Mouse (Mus musculus) heart, embryonic 16.5 days (tissue): ENCODE measurements around the gene Gm12166. TPM values are rescaled to one million over a fixed set of nuclear protein-coding genes. Genes with fewer than 3 reads are reported as not detected.

Experiments used
- ATAC-seq: fragments of 200-750 bp; cut with Nextera tagmentation; replicated peaks from 2 replicates; pipeline ENCODE4 v1.8.0; 2017; ENCODE audit warnings: moderate number of reproducible peaks; ENCODE audit not compliant: insufficient read depth, low FRiP score; ENCODE audit errors: extremely low read depth
- H3K27ac ChIP-seq: fragments of 300-500 bp; sonication (generic); 2 replicates; pipeline ENCODE4 v1.5.1; 2014; ENCODE audit warnings: mild to moderate bottlenecking, low read length, control low read depth, moderate library complexity
- H3K27me3 ChIP-seq: fragments of 300-500 bp; sonication (generic); 2 replicates; pipeline ENCODE4 v1.6.1; 2014; ENCODE audit warnings: low read length, mixed read lengths; ENCODE audit not compliant: control insufficient read depth, insufficient read depth
- H3K36me3 ChIP-seq: fragments of 300-500 bp; sonication (generic); 2 replicates; pipeline ENCODE4 v1.6.1; 2014; ENCODE audit not compliant: control insufficient read depth, insufficient read depth
- H3K4me1 ChIP-seq: fragments of 300-500 bp; sonication (generic); 2 replicates; pipeline ENCODE4 v1.6.1; 2014; ENCODE audit warnings: low read length, mixed read lengths; ENCODE audit not compliant: control insufficient read depth, insufficient read depth
- H3K4me2 ChIP-seq: fragments of 300-500 bp; sonication (generic); 2 replicates; pipeline ENCODE4 v1.6.1; 2014; ENCODE audit warnings: low read depth, mild to moderate bottlenecking, control low read depth, low read length
- H3K4me3 ChIP-seq: fragments of 300-500 bp; sonication (generic); 2 replicates; pipeline ENCODE4 v1.5.1; 2014; ENCODE audit warnings: mild to moderate bottlenecking, control low read depth, low read length
- H3K9ac ChIP-seq: fragments of 300-500 bp; sonication (generic); 2 replicates; pipeline ENCODE4 v1.6.1; 2014; ENCODE audit warnings: low read length, control low read depth
- H3K9me3 ChIP-seq: fragments of 300-500 bp; sonication (generic); replicated peaks from 2 replicates; pipeline ENCODE4 v1.6.1; 2016; ENCODE audit warnings: low read length; ENCODE audit not compliant: control insufficient read depth
- WGBS: fragments of 180-500 bp; shearing (Covaris S2); extraction: QIAGEN DNeasy Blood & Tissue Kit; methylation state at CpG from one replicate; pipeline ENCODE4 v1.1.7; 2014; 5-methylcytosine and 5-hydroxymethylcytosine counted together
- polyA plus RNA-seq: library from polyadenylated mRNA; unstranded; fragments of >200 nt; fragmentation: Nextera tagmentation; extraction: Ambion mirVana; gene quantifications from 2 replicates; pipeline ENCODE4 v1.2.1, GENCODE M21; 2015

Gene Gm12166
- polyA plus RNA-seq, 1 experiment from 2014 or later = 10.7 TPM

GRCm38 (mm10) chr11:46068756-46069407, 16.8 kb upstream of the Gm12166 start:
- no peaks in the 10 kb centered on the region for H3K27me3 ChIP-seq
- H3K9me3 ChIP-seq = no peaks in the 10 kb centered on the region
- peak overlapping the region; percentile 96 for H3K27ac ChIP-seq
- H3K36me3 ChIP-seq = no peaks in the 10 kb centered on the region; the same call in 1 of the 2 replicates
- peak overlapping the region; percentile 65 for H3K9ac ChIP-seq
- WGBS = 17% methylated on average over 12 of the region's 12 CpGs
- no peak; the same call in 1 of the 2 replicates for ATAC-seq
- H3K4me3 ChIP-seq = no peak overlapping the region
- peaks cover 87% of the 10 kb centered on the region for H3K4me1 ChIP-seq
- H3K4me2 ChIP-seq = no peak overlapping the region

DNA sequence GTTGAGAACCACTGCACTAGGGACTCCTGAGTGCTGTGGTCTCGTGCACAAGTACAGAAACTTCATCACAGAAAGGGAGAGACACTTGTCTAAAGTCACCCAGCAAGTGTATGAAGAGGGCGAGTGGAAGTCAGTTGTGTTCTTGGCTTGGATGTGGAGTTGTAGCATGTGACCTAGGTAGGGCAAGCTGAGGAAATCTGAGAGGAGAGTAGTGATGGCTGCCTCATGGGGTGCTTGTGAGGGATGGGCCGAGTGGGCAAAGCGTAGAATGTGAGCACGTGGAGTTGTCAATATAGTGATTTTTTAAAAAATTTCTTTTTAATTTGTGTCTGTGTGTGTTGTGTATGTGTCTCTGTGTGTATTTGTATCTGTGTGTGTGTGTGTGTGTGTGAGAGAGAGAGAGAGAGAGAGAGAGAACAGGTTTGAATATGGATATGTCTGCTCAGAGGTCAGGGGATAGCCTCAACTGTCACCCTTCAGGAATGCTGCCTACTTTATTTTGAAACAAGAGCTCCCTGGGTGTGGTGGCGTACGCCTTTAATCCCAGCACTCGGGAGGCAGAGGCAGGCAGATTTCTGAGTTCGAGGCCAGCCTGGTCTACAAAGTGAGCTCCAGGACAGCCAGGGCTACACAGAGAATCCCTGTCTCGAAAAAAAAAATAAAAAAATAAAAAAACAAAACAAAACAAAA, 15.4 kb upstream of the Gm12166 start:
- WGBS = 86% methylated on average over 10 of the region's 10 CpGs
- ATAC-seq = no peak
- no peaks in the 10 kb centered on the region; the same call in 1 of the 2 replicates for H3K36me3 ChIP-seq
- no peaks in the 10 kb centered on the region for H3K27me3 ChIP-seq
- no peak overlapping the region for H3K9ac ChIP-seq
- peaks cover 88% of the 10 kb centered on the region for H3K4me1 ChIP-seq
- no peak overlapping the region for H3K4me2 ChIP-seq
- peak overlapping the region; percentile 47 for H3K27ac ChIP-seq
- no peak overlapping the region for H3K4me3 ChIP-seq
- no peaks in the 10 kb centered on the region for H3K9me3 ChIP-seq

DNA sequence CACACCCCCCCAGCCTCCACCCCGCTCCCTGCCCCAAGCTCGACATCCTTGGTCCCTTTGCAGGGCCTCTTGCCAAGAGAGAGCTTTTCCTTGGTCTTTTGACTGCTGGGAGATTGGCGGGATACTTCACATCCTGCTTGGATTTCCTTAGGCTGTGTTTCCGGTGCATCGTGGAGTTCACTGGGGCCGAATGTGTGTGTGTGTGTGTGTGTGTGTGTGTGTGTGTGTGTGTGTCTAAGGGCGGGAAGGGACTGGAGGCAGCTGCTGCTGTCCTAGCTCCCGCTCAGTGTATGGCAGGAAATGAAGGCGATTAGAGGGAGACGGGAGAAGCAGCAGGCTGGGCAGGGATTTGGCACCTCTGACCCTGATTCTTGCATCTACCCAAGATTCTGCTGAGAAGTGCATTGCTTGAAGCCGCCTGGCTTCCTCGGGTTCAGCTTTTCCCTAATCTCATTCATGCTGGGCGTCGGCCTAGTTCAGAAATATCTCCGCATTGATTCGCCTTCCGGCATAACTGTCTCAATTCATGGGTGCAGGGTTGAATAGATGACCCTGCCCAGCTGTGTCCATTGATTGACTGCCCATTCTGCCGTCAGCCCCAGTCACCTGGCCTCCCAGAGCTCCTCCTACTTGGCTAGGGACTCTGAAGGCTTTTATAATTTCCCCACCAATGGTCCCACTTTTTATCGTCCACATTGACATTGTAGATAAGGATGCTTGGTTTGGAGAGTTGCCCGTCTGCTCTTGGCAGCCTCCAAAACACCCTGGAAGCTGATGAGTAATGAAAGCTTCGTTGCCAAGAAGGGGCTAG, 13.3 kb upstream of the Gm12166 start:
- Histone ChIP-seq H3K4me3 (no peak overlapping the region), H3K4me1 (peaks cover 78% of the 10 kb centered on the region), H3K9me3 (no peaks in the 10 kb centered on the region), H3K27me3 (no peaks in the 10 kb centered on the region), H3K36me3 (peaks cover 5% of the 10 kb centered on the region), H3K4me2 (peak overlapping the region; percentile 3; the same call in 1 of the 2 replicates), H3K27ac (peak overlapping the region; percentile 92), H3K9ac (peak overlapping the region; percentile 22; the same call in 1 of the 2 replicates)
- ATAC-seq = peak; percentile 73
- 17% methylated on average over 21 of the region's 21 CpGs for WGBS

DNA sequence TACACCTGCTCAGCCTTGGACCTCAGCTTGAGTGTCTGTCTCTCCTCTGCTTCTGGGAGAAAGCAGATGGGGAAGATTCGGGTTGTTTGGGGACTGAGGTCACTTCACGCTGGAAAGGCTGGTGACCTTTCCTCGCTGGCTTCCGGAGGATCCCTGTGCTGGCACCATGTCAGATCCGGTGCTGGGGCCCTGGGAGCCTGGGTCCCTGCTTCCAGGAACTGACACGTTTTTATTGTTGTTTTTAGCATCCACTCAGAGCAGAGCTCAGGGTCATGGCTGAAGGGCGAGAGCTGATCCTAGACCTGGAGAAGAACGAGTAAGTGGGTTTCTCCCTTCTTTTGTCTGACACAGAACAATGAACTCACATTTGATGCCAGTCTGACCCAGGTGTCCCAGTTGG, 12.6 kb upstream of the Gm12166 start:
- no peaks in the 10 kb centered on the region for H3K27me3 ChIP-seq
- no peak overlapping the region for H3K4me3 ChIP-seq
- H3K9me3 ChIP-seq = no peaks in the 10 kb centered on the region
- H3K4me1 ChIP-seq = peaks cover 72% of the 10 kb centered on the region
- peak overlapping the region; percentile 22 for H3K9ac ChIP-seq
- peak; percentile 1; the same call in 1 of the 2 replicates for ATAC-seq
- 38% methylated on average over 8 of the region's 8 CpGs for WGBS
- peaks cover 5% of the 10 kb centered on the region for H3K36me3 ChIP-seq
- H3K4me2 ChIP-seq = peak overlapping the region; percentile 3; the same call in 1 of the 2 replicates
- peak overlapping the region; percentile 92 for H3K27ac ChIP-seq

GRCm38 (mm10) chr11:46062993-46063731, 11.0 kb upstream of the Gm12166 start:
- no peak overlapping the region for H3K4me3 ChIP-seq
- H3K27ac ChIP-seq = peak overlapping the region; percentile 88
- no peaks in the 10 kb centered on the region for H3K9me3 ChIP-seq
- ATAC-seq = no peak; the same call in 1 of the 2 replicates
- peaks cover 66% of the 10 kb centered on the region for H3K4me1 ChIP-seq
- H3K4me2 ChIP-seq = peak overlapping the region; percentile 19; the same call in 1 of the 2 replicates
- peaks cover 5% of the 10 kb centered on the region; the same call in 1 of the 2 replicates for H3K36me3 ChIP-seq
- peak overlapping the region; percentile 54 for H3K9ac ChIP-seq
- 22% methylated on average over 9 of the region's 9 CpGs for WGBS
- no peaks in the 10 kb centered on the region for H3K27me3 ChIP-seq

- no peak overlapping the region for H3K4me3 ChIP-seq
- H3K27me3 ChIP-seq = no peaks in the 10 kb centered on the region
- peaks cover 5% of the 10 kb centered on the region; the same call in 1 of the 2 replicates for H3K36me3 ChIP-seq
- H3K27ac ChIP-seq = peak overlapping the region; percentile 88
- WGBS = 52% methylated on average over 4 of the region's 4 CpGs
- peak overlapping the region; percentile 3; the same call in 1 of the 2 replicates for H3K4me2 ChIP-seq
- peaks cover 65% of the 10 kb centered on the region for H3K4me1 ChIP-seq
- no peaks in the 10 kb centered on the region for H3K9me3 ChIP-seq
- no peak for ATAC-seq
- H3K9ac ChIP-seq = peak overlapping the region; percentile 54
These were observed 10.4 kb upstream of the Gm12166 start for GRCm38 (mm10) chr11:46062569-46062968.

DNA sequence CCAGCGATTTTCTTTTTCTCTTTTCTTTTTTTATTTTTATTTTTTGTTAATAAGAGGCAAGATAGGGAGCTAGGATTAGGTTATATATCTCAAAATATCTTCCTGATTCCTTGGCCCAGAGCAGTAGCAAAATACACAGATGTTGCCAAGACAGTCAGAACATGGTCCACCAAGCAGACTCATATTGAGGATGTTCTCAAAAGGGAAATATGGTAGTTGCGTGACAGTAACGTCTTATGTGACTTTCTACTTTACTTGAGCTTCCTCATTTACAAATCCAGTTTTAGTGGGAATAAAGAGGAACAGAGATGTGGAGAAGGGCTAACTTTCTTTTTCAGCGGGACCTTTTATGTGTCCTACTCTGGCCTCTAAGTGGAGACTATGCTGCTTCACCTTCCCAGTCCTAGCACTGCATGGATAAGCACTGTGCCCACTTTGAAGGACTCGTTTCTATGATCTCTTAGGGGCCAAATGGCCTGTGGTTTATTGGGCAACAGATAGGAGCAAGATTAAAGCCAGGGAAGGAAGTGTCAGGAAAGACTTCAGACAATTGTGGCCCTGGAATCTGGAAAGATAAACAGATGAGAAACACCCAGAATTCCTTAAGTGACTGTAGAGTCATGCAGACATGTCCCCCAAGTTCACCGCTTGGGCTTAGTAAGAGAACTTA, 9.8 kb upstream of the Gm12166 start:
- Histone ChIP-seq H3K9me3 (no peaks in the 10 kb centered on the region), H3K4me2 (no peak overlapping the region), H3K4me1 (peaks cover 59% of the 10 kb centered on the region), H3K27me3 (no peaks in the 10 kb centered on the region), H3K36me3 (peaks cover 5% of the 10 kb centered on the region; the same call in 1 of the 2 replicates), H3K27ac (peak overlapping the region; percentile 65), H3K4me3 (no peak overlapping the region), H3K9ac (peak overlapping the region; percentile 30; the same call in 1 of the 2 replicates)
- 59% methylated on average over 6 of the region's 6 CpGs for WGBS
- no peak for ATAC-seq

GRCm38 (mm10) chr11:46060651-46061020, 8.5 kb upstream of the Gm12166 start:
- no peak overlapping the region for H3K9ac ChIP-seq
- H3K27me3 ChIP-seq = no peaks in the 10 kb centered on the region
- ATAC-seq = no peak
- H3K9me3 ChIP-seq = no peaks in the 10 kb centered on the region
- H3K4me1 ChIP-seq = peaks cover 49% of the 10 kb centered on the region
- no peak overlapping the region for H3K4me3 ChIP-seq
- no peak overlapping the region for H3K27ac ChIP-seq
- H3K36me3 ChIP-seq = peaks cover 5% of the 10 kb centered on the region; the same call in 1 of the 2 replicates
- H3K4me2 ChIP-seq = no peak overlapping the region
- WGBS = 60% methylated on average over 5 of the region's 5 CpGs
